Mouse (Mus musculus): Measurements from ENCODE around the gene Kcnq5.
"Not testable (repeated sequence)": the region's sequence is repeated elsewhere in the genome, so short reads cannot be mapped to it uniquely, and the experiment has no call there.

Kcnq5 gene

GRCm38 (mm10) chr1:21660840-21661239 is 300.9 kb downstream of the Kcnq5 start:
- in situ Hi-C loops (cut with MboI, MseI): loop anchor here (25.0 kb wide), 1 partner anchor 601 kb away; no protein-coding TSS in a partner anchor

GRCm38 (mm10) chr1:21650820-21651219 is 310.9 kb downstream of the Kcnq5 start:
- in situ Hi-C loops (cut with MboI, MseI): loop anchor here (25.0 kb wide), 1 partner anchor 611 kb away; no protein-coding TSS in a partner anchor

GRCm38 (mm10) chr1:21635406-21635805 is 326.3 kb downstream of the Kcnq5 start:
- in situ Hi-C loops (cut with MboI, MseI): no loop called here

- in situ Hi-C loops (cut with MboI, MseI): no loop called here
Observed at GRCm38 (mm10) chr1:21634013-21634412, 327.7 kb downstream of the Kcnq5 start.

- in situ Hi-C loops (cut with MboI, MseI): loop anchor here (5.0 kb wide), 1 partner anchor 100 kb away; no protein-coding TSS in a partner anchor
Observed at GRCm38 (mm10) chr1:21622455-21622854, 339.3 kb downstream of the Kcnq5 start.

GRCm38 (mm10) chr1:21622039-21622438 is 339.7 kb downstream of the Kcnq5 start:
- in situ Hi-C loops (cut with MboI, MseI): loop anchor here (5.0 kb wide), 1 partner anchor 100 kb away; no protein-coding TSS in a partner anchor

- in situ Hi-C loops (cut with MboI, MseI): no loop called here
Observed at GRCm38 (mm10) chr1:21618712-21619111, 343.0 kb downstream of the Kcnq5 start.

- in situ Hi-C loops (cut with MboI, MseI): no loop called here
Observed at GRCm38 (mm10) chr1:21616666-21617065, 345.1 kb downstream of the Kcnq5 start.

GRCm38 (mm10) chr1:21613933-21614332 is 347.8 kb downstream of the Kcnq5 start:
- in situ Hi-C loops (cut with MboI, MseI): loop anchor here (5.0 kb wide), 1 partner anchor 62 kb away; no protein-coding TSS in a partner anchor

- in situ Hi-C loops (cut with MboI, MseI): no loop called here
Observed at GRCm38 (mm10) chr1:21604003-21604402, 357.7 kb downstream of the Kcnq5 start.

GRCm38 (mm10) chr1:21602567-21602966 is 359.2 kb downstream of the Kcnq5 start:
- in situ Hi-C loops (cut with MboI, MseI): no loop called here

GRCm38 (mm10) chr1:21600606-21601005 is 361.1 kb downstream of the Kcnq5 start:
- in situ Hi-C loops (cut with MboI, MseI): no loop called here

- in situ Hi-C loops (cut with MboI, MseI): loop anchor here (5.0 kb wide), 2 partner anchors 53 to 72 kb away; no protein-coding TSS in a partner anchor
Observed at GRCm38 (mm10) chr1:21593872-21594271, 367.9 kb downstream of the Kcnq5 start.

GRCm38 (mm10) chr1:21567397-21567796 is 394.3 kb downstream of the Kcnq5 start:
- in situ Hi-C loops (cut with MboI, MseI): not testable (repeated sequence)

GRCm38 (mm10) chr1:21554630-21555029 is 407.1 kb downstream of the Kcnq5 start:
- in situ Hi-C loops (cut with MboI, MseI): loop anchor here (5.0 kb wide), 1 partner anchor 58 kb away; no protein-coding TSS in a partner anchor

- in situ Hi-C loops (cut with MboI, MseI): loop anchor here (5.0 kb wide), 1 partner anchor 60 kb away; no protein-coding TSS in a partner anchor
Observed at GRCm38 (mm10) chr1:21552715-21553114, 409.0 kb downstream of the Kcnq5 start.

- in situ Hi-C loops (cut with MboI, MseI): no loop called here
Observed at GRCm38 (mm10) chr1:21543909-21544308, 417.8 kb downstream of the Kcnq5 start.

GRCm38 (mm10) chr1:21539486-21539885 is 422.3 kb downstream of the Kcnq5 start:
- in situ Hi-C loops (cut with MboI, MseI): no loop called here

- in situ Hi-C loops (cut with MboI, MseI): no loop called here
Observed at GRCm38 (mm10) chr1:21530823-21531222, 430.9 kb downstream of the Kcnq5 start.

GRCm38 (mm10) chr1:21521995-21522394 is 439.7 kb downstream of the Kcnq5 start:
- in situ Hi-C loops (cut with MboI, MseI): loop anchor here (5.0 kb wide), 1 partner anchor 70 kb away; no protein-coding TSS in a partner anchor

- in situ Hi-C loops (cut with MboI, MseI): loop anchor here (5.0 kb wide), 1 partner anchor 71 kb away; no protein-coding TSS in a partner anchor
Observed at GRCm38 (mm10) chr1:21521475-21521874, 440.3 kb downstream of the Kcnq5 start.

GRCm38 (mm10) chr1:21520116-21520645 is 441.6 kb downstream of the Kcnq5 start:
- in situ Hi-C loops (cut with MboI, MseI): loop anchor here (5.0 kb wide), 1 partner anchor 72 kb away; no protein-coding TSS in a partner anchor

GRCm38 (mm10) chr1:21506665-21507064 is 455.1 kb downstream of the Kcnq5 start:
- in situ Hi-C loops (cut with MboI, MseI): no loop called here

Data from regulatory T cell (primary cell).